ENCODE assay signal across 32 mouse cellular contexts in genomic region chr8:120161658-120162403, GRCm38 (mm10). TPM values are rescaled to one million over a fixed set of nuclear protein-coding genes. Genes with fewer than 3 reads are reported as not detected.
A peak's percentile ranks its signal among the peaks of the same experiment; 100 is the strongest.
DNase-seq lines count a peak whose midpoint lies in the region; ATAC-seq and TF ChIP-seq lines count a peak whose summit lies in the region.
"Had no signal": no experiment of that assay in that cellular context is flagged by ENCODE, and none has a peak within 500 bp of the region (broad histone marks: within the 10 kb centered on the region; RNA-seq: fewer than 3 reads in every experiment).

No protein-coding gene starts in this region.

- peaks cover 5% of the 10 kb centered on the region; the same call in 1 of the 2 replicates for H3K36me3 ChIP-seq in heart, embryonic 12.5 days
- no peaks in the 10 kb centered on the region for H3K36me3 ChIP-seq in lung, postnatal 0 days (ENCODE audit: insufficient read depth, low read length)
- no peaks in the 10 kb centered on the region for H3K36me3 ChIP-seq in myocyte (ENCODE audit: control insufficient read depth, insufficient read depth)
- H3K36me3 ChIP-seq: embryonic facial prominence, embryonic 13.5 days; forebrain, embryonic 12.5 days; G1E; limb, embryonic 13.5 days; liver, embryonic 12.5 days had no signal

- peaks cover 3% of the 10 kb centered on the region; the same call in 1 of the 2 replicates for H3K27me3 ChIP-seq in heart, embryonic 12.5 days (replicated peaks)
- no peaks in the 10 kb centered on the region for H3K27me3 ChIP-seq in lung, postnatal 0 days (replicated peaks; ENCODE audit: insufficient read depth, low read length)
- H3K27me3 ChIP-seq in myocyte (ENCODE audit: control insufficient read depth, insufficient read depth, insufficient read length), result no peaks in the 10 kb centered on the region
- H3K27me3 ChIP-seq: neural tube, embryonic 13.5 days; Patski had no signal

- intact Hi-C loops in gastrocnemius, postnatal 14 days (cut with DNase I; ENCODE audit: low total_unique reads), result no loop called here

- WGBS in heart, embryonic 12.5 days, result 67% methylated on average over 16 of the region's 16 CpGs
- 52% methylated on average over 16 of the region's 16 CpGs for WGBS in lung, postnatal 0 days

- no peak overlapping the region for H3K4me3 ChIP-seq in heart, embryonic 12.5 days
- H3K4me3 ChIP-seq in lung, postnatal 0 days (ENCODE audit: low read depth, low read length), result no peak overlapping the region
- H3K4me3 ChIP-seq in myocyte, result no peak overlapping the region
- H3K4me3 ChIP-seq: embryonic facial prominence, embryonic 13.5 days; erythroblast, embryonic 14.5 days; forebrain, embryonic 12.5 days; heart, embryonic 13.5 days; layer of hippocampus, adult 2 months; limb, embryonic 13.5 days; liver, embryonic 12.5 days; neural tube, embryonic 13.5 days had no signal

- no peak for ATAC-seq in heart, embryonic 12.5 days (ENCODE audit: insufficient number of reproducible peaks, low FRiP score)
- ATAC-seq in lung, postnatal 0 days, result peak; percentile 73
- ATAC-seq: intestine, postnatal 0 days; liver, embryonic 12.5 days; Patski had no signal

- DNase-seq in heart, postnatal 4 days, result no peak
- DNase-seq in lung, postnatal 0 days (ENCODE audit: low spot score), result peak; percentile 63
- DNase-seq in lung, postnatal 10 days, result no peak
- peak; percentile 46 for DNase-seq in adrenal gland, postnatal 25 days
- DNase-seq in gastrocnemius, postnatal 14 days, result no peak
- DNase-seq in spleen, adult 12 weeks (ENCODE audit: low spot score), result no peak
- DNase-seq: B cell, adult 2 months; cerebellum, postnatal 36 days; embryo, embryonic 11 days; heart, adult 11 months; heart, postnatal 14 days; kidney, postnatal 25 days; layer of hippocampus, postnatal 36 days; lung, adult 18-20 months had no signal

- no peaks in the 10 kb centered on the region for H3K9me3 ChIP-seq in heart, embryonic 12.5 days (replicated peaks)
- no peaks in the 10 kb centered on the region for H3K9me3 ChIP-seq in lung, postnatal 0 days (ENCODE audit: low read length)
- H3K9me3 ChIP-seq: embryonic facial prominence, embryonic 13.5 days; forebrain, embryonic 12.5 days; G1E; heart, embryonic 13.5 days; limb, embryonic 13.5 days; liver, embryonic 12.5 days; neural tube, embryonic 13.5 days had no signal

- H3K27ac ChIP-seq in heart, embryonic 12.5 days (ENCODE audit: poor library complexity, severe bottlenecking), result no peak overlapping the region
- H3K27ac ChIP-seq in lung, postnatal 0 days (ENCODE audit: low read length), result no peak overlapping the region
- H3K27ac ChIP-seq: embryonic facial prominence, embryonic 13.5 days; forebrain, embryonic 12.5 days; heart, embryonic 13.5 days; layer of hippocampus, adult 2 months; limb, embryonic 13.5 days; liver, embryonic 12.5 days; neural tube, embryonic 13.5 days had no signal

- no peak for TF ChIP-seq POLR2A in myocyte (IDR thresholded peaks at IDR 0.05; ENCODE audit: insufficient read length, low read depth)

- H3K4me2 ChIP-seq in heart, embryonic 12.5 days, result no peak overlapping the region
- H3K4me2 ChIP-seq in lung, postnatal 0 days (replicated peaks; ENCODE audit: low read depth, low read length), result no peak overlapping the region
- no peak overlapping the region for H3K4me2 ChIP-seq in myocyte (ENCODE audit: low read depth)
- H3K4me2 ChIP-seq: embryonic facial prominence, embryonic 13.5 days; forebrain, embryonic 12.5 days; heart, embryonic 13.5 days; limb, embryonic 13.5 days; liver, embryonic 12.5 days; midbrain, embryonic 11.5 days; neural tube, embryonic 13.5 days had no signal

- H3K4me1 ChIP-seq in heart, embryonic 12.5 days (replicated peaks), result peaks cover 9% of the 10 kb centered on the region; the same call in 1 of the 2 replicates
- 0 out of 2 replicates have a peak, but pooled peaks cover 4% of the 10 kb centered on the region for H3K4me1 ChIP-seq in lung, postnatal 0 days (ENCODE audit: insufficient read depth, low read depth, low read length)
- H3K4me1 ChIP-seq: limb, embryonic 13.5 days; liver, embryonic 12.5 days had no signal

- H3ac ChIP-seq in myocyte (ENCODE audit: control insufficient read depth, insufficient read length), result no peak overlapping the region

- no peak for TF ChIP-seq EP300 in lung, postnatal 0 days (IDR thresholded peaks at IDR 0.05)

- no peak for TF ChIP-seq CTCF in lung, postnatal 0 days (IDR thresholded peaks at IDR 0.05)

- no peaks in the 10 kb centered on the region for H3K79me2 ChIP-seq in myocyte (ENCODE audit: control insufficient read depth, insufficient read depth)

- H3K9ac ChIP-seq in heart, embryonic 12.5 days, result 0 out of 2 replicates have a peak overlapping the region, but pooled peaks have one; percentile 33
- H3K9ac ChIP-seq in lung, postnatal 0 days (replicated peaks; ENCODE audit: low read depth), result no peak overlapping the region
- H3K9ac ChIP-seq: embryonic facial prominence, embryonic 13.5 days; forebrain, embryonic 12.5 days; heart, embryonic 13.5 days; limb, embryonic 13.5 days; liver, embryonic 12.5 days; neural tube, embryonic 13.5 days had no signal

TF ChIP-seq in myocyte, 11 proteins besides CTCF, POLR2A, EP300 and RAD21:
- TF ChIP-seq CEBPB (IDR thresholded peaks at IDR 0.05; ENCODE audit: insufficient read depth, poor library complexity, severe bottlenecking), result no peak
- peak in 2 of 3 experiments; percentile 9 to 52 for TF ChIP-seq MYOD1 (IDR thresholded peaks at IDR 0.05; ENCODE audit: control insufficient read depth in 1 of 3, insufficient read length in 2 of 3, low read depth in 2 of 3)
- peak in 2 of 3 experiments; percentile 15 to 34 for TF ChIP-seq MYOG (IDR thresholded peaks at IDR 0.05; ENCODE audit: control insufficient read depth in 1 of 3, insufficient read depth in 1 of 3, insufficient read length in 2 of 3, low read depth in 2 of 3)

RNA-seq across cellular contexts. Expression of gene Fam92b, which starts 15.4 kb away (rescaled TPM):
- not detected in 2 replicates for polyA plus RNA-seq in heart, embryonic 12.5 days (2016; fragmentation: Nextera tagmentation; extraction: Ambion mirVana)
- total RNA-seq in heart, postnatal 4 days (2021), result not detected
- polyA plus RNA-seq in lung, postnatal 0 days (2015; fragmentation: Nextera tagmentation; extraction: Ambion mirVana), result 3.9 and 6.5 TPM in 2 replicates
- total RNA-seq in adrenal gland, postnatal 25 days (2021), result 1.6 TPM in 1 of 2 replicates, not detected in the other
- polyA plus RNA-seq in myocyte (2012; fragmentation: generic; extraction: Trizol), result not detected
- total RNA-seq in gastrocnemius, postnatal 14 days (2021), result not detected
- total RNA-seq: CH12.LX; G1E; gastrocnemius, adult 8-10 months; heart, postnatal 14 days had no signal
- polyA plus RNA-seq: erythroblast, embryonic 14.5 days; G1E; heart, embryonic 13.5 days; intestine, postnatal 0 days; limb, embryonic 13.5 days; liver, embryonic 12.5 days; spleen, adult 2 months; urinary bladder, adult 2 months had no signal

RNA-seq across cellular contexts. Expression of gene 6430548M08Rik, which starts 47.9 kb away (rescaled TPM):
- polyA plus RNA-seq in heart, embryonic 12.5 days (2016; fragmentation: Nextera tagmentation; extraction: Ambion mirVana), result 13.8 and 14.4 TPM in 2 replicates
- total RNA-seq in heart, postnatal 4 days (2021), result 10 to 100 TPM; 19.3 to 23.8 TPM
- polyA plus RNA-seq in lung, postnatal 0 days (2015; fragmentation: Nextera tagmentation; extraction: Ambion mirVana), result 16.3 and 16.6 TPM in 2 replicates
- total RNA-seq in adrenal gland, postnatal 25 days (2021), result 111 and 165 TPM in 2 replicates
- polyA plus RNA-seq in myocyte (2012; fragmentation: generic; extraction: Trizol), result 9.4 TPM
- total RNA-seq in gastrocnemius, postnatal 14 days (2021), result 10 to 100 TPM; 16.7 to 20.3 TPM

Comparison
In these comparisons a context has a peak if more than half of its experiments do, and no peak if none do; other contexts are left out.
1. DNase-seq: peak in lung, postnatal 0 days (single experiment) and adrenal gland, postnatal 25 days (single experiment); none in heart, postnatal 4 days (single experiment), lung, postnatal 10 days (single experiment), gastrocnemius, postnatal 14 days (single experiment) and spleen, adult 12 weeks (single experiment).